Mouse (Mus musculus): Measurements from ENCODE around the gene Olfr697. TPM values are rescaled to one million over a fixed set of nuclear protein-coding genes. Genes with fewer than 3 reads are reported as not detected.

Olfr697 gene
- polyA plus RNA-seq, 1 experiment from 2014 or later: not detected

- Histone ChIP-seq H3K4me3 (replicated peaks) (no peak overlapping the region), H3K27me3 (no peaks in the 10 kb centered on the region), H3K9me3 (replicated peaks) (no peaks in the 10 kb centered on the region), H3K27ac (no peak overlapping the region), H3K36me3 (no peaks in the 10 kb centered on the region), H3K9ac (no peak overlapping the region), H3K4me2 (no peak overlapping the region), H3K4me1 (no peaks in the 10 kb centered on the region)
- WGBS: 88% methylated on average over 3 of the region's 3 CpGs
- no peak for ATAC-seq (replicated peaks; ENCODE audit: low FRiP score)
These were observed 49.3 kb downstream of the Olfr697 start for GRCm38 (mm10) chr7:106692976-106693375.

GRCm38 (mm10) chr7:106691714-106692113 is 50.5 kb downstream of the Olfr697 start, which contains the start of gene Olfr694:
Olfr694 (minus strand) TSS chr7:106691814.
- H3K4me3 ChIP-seq (replicated peaks): no peak within 1 kb of the TSS
- no peaks in the 10 kb centered on the region for H3K36me3 ChIP-seq
- no peaks in the 10 kb centered on the region for H3K9me3 ChIP-seq (replicated peaks)
- WGBS: 89% methylated on average over 1 of the region's 1 CpGs
- no peaks in the 10 kb centered on the region for H3K27me3 ChIP-seq
- no peak within 1 kb of the TSS for H3K27ac ChIP-seq
- H3K4me1 ChIP-seq: no peaks in the 10 kb centered on the region
- no peak within 1 kb of the TSS for H3K9ac ChIP-seq
- no peak within 1 kb of the TSS for H3K4me2 ChIP-seq
- ATAC-seq (replicated peaks; ENCODE audit: low FRiP score): no peak

Other genes starting within 250 kb of the Olfr697 start
- not detected in 2 replicates for gene Olfr693, start 61.9 kb downstream of the Olfr697 start, polyA plus RNA-seq (2015; fragmentation: Nextera tagmentation; extraction: Ambion mirVana)
- not detected in 2 replicates for gene Olfr694, start 50.6 kb downstream of the Olfr697 start, polyA plus RNA-seq (2015; fragmentation: Nextera tagmentation; extraction: Ambion mirVana)
- gene Olfr695, start 26.0 kb downstream of the Olfr697 start, polyA plus RNA-seq (2015; fragmentation: Nextera tagmentation; extraction: Ambion mirVana): not detected in 2 replicates
- not detected in 2 replicates for gene Olfr698, start 13.0 kb upstream of the Olfr697 start, polyA plus RNA-seq (2015; fragmentation: Nextera tagmentation; extraction: Ambion mirVana)
- not detected in 2 replicates for gene Olfr699, start 50.8 kb upstream of the Olfr697 start, polyA plus RNA-seq (2015; fragmentation: Nextera tagmentation; extraction: Ambion mirVana)
- gene Olfr700, start 66.4 kb upstream of the Olfr697 start, polyA plus RNA-seq (2015; fragmentation: Nextera tagmentation; extraction: Ambion mirVana): not detected in 2 replicates
- gene Olfr701, start 71.7 kb upstream of the Olfr697 start, polyA plus RNA-seq (2015; fragmentation: Nextera tagmentation; extraction: Ambion mirVana): not detected in 2 replicates
- gene Olfr702, start 91.5 kb upstream of the Olfr697 start, polyA plus RNA-seq (2015; fragmentation: Nextera tagmentation; extraction: Ambion mirVana): not detected in 2 replicates
- gene Olfr703, start 100.9 kb upstream of the Olfr697 start, polyA plus RNA-seq (2015; fragmentation: Nextera tagmentation; extraction: Ambion mirVana): not detected in 2 replicates
- not detected in 2 replicates for gene Olfr704, start 120.7 kb upstream of the Olfr697 start, polyA plus RNA-seq (2015; fragmentation: Nextera tagmentation; extraction: Ambion mirVana)
- not detected in 2 replicates for gene Olfr705, start 134.4 kb upstream of the Olfr697 start, polyA plus RNA-seq (2015; fragmentation: Nextera tagmentation; extraction: Ambion mirVana)
- gene Olfr706, start 145.7 kb upstream of the Olfr697 start, polyA plus RNA-seq (2015; fragmentation: Nextera tagmentation; extraction: Ambion mirVana): not detected in 2 replicates
- gene Olfr707, start 158.8 kb upstream of the Olfr697 start, polyA plus RNA-seq (2015; fragmentation: Nextera tagmentation; extraction: Ambion mirVana): not detected in 2 replicates
- not detected in 2 replicates for gene Olfr1532-ps1, start 165.6 kb upstream of the Olfr697 start, polyA plus RNA-seq (2015; fragmentation: Nextera tagmentation; extraction: Ambion mirVana)
- gene Olfr709-ps1, start 189.8 kb upstream of the Olfr697 start, polyA plus RNA-seq (2015; fragmentation: Nextera tagmentation; extraction: Ambion mirVana): not detected in 2 replicates
- not detected in 2 replicates for gene Olfr710, start 205.9 kb upstream of the Olfr697 start, polyA plus RNA-seq (2015; fragmentation: Nextera tagmentation; extraction: Ambion mirVana)
- gene Olfr6, start 221.5 kb upstream of the Olfr697 start, polyA plus RNA-seq (2015; fragmentation: Nextera tagmentation; extraction: Ambion mirVana): not detected in 2 replicates
- gene Olfr711, start 233.0 kb upstream of the Olfr697 start, polyA plus RNA-seq (2015; fragmentation: Nextera tagmentation; extraction: Ambion mirVana): not detected in 2 replicates

Measured in kidney, embryonic 15.5 days (tissue).